Mouse (Mus musculus) MEL-GATA-1-ER (cell line): ENCODE measurements around the gene Exoc3.

Source experiments
- DNase-seq: peaks from one replicate; pipeline ENCODE4 v3.0.0-alpha.2; 2012; ENCODE audit warnings: low read depth; ENCODE audit errors: extremely low read depth

The Exoc3 gene

DNA sequence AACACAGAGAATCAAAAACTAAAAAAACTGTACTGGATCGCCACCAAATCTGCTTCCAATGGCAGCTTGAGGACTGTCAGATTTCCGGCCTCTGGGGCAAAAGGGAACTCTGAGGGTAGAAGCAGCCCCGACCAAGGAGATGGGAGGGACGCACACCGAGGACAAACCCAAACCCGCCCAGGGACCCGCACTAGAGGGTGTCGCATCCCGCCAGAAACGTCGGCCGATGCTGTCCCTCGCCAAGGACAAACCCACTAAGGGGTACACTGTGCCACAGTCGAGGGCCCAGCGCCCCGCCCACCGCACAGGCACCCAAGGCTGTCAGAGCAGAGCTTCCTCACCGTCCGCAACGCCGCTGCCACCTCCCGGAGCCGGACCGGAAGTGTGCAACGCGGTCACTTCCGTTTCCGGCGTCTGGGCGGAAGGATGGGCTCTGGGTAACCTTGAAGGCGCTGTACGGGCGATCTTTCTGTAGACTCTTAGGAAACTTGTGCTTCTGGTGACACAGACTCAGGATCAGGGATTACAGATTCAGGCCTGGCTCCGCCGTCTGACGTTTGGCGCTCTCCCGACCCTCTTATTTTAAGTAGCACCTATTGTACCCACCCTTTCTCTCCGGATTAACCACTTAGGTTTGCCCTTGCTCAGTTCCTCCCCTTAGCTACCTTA, at the start of gene Exoc3:
Gene Exoc3, minus strand, starts transcription at position 416 of the 669 bp plus-strand sequence.
- peak; percentile 84 for DNase-seq

DNA sequence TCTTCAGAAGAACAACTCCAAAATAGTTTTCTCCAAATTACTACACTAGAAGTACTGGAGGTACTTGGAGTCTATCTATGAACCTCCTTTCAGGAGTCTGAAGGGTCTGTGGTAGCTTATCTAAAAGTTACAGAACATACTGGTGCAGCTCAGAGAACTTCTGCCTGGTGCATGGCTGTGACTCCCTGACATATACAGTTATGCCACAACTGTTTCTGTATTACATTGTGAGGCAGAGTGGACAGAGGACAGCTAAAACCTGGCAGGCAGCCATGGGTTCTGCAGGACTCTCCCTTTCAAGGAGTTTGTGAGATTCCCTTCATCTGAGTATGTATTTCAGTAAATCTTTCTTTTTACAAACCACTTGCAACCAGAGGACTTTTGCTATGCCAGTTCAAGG, 38.0 kb upstream of the Exoc3 start:
- peak; percentile 33 for DNase-seq

DNA sequence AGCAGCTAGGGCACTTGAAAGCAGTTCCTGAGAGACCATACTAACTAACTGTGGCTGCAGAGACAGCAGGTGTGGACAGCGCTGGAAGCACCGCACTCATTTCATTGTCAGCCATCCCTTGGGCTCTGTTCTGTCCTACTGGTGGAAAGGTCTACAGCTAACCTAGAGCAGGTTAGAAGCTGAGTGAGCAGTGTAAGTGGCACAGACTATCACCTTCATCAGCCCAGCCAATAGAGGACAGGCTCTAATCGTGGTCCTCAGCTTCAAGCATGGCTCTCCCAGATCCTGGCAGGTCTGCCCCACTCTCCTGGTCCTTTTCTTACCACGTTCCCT, 37.3 kb upstream of the Exoc3 start:
- DNase-seq, result no peak

DNA sequence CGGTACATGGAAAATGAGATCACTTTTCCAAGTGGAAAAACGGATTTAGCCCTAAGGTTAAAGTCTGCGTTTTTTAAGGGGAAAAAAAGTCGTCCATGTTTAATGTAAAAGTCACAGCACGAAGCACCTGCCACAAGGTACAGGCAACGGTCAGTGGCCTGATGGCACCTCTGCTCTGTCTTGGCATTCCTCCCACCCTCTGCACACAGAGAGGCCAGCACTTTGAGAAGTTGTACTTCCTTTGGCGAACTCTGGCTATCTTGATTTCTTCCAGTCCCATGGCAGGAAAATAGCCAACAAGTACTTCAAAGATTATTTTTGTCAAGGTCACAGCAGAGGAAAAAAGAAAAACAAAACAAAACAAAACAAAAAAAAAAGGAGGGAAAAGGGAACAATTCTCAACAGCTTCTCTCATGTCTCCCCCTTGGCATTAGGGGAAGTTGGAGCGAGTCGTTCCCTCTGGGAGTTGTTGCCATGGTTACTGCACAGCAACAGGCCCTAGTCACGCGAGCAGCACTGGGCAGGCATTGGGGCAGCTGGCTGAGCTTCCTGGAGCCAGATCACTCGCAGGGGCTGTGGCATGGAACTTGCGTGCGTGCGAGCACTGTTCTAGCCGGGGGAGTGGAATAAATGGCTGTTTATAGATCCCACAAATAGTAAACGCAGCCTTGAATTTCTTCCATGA, 36.8 kb upstream of the Exoc3 start:
- DNase-seq, result peak; percentile 12

DNA sequence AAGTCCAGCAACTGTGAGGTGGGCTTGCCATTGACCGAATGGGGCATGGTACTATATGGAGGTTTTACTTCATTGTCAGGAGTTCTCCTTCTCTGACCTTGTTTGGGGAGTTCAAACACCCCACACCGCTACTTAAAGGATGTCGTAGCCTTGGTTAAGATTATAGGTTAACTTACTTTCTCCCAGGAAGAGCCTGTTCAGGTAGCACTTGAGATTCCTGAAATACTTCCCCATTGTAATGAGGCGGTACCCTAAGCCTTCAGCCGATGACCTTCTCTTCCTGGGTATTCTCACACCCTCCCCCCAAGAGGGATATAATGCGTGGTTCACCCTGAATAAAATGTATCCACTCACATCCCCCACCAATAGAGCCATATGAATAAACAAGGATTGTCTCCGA, 29.0 kb upstream of the Exoc3 start:
- no peak for DNase-seq

DNA sequence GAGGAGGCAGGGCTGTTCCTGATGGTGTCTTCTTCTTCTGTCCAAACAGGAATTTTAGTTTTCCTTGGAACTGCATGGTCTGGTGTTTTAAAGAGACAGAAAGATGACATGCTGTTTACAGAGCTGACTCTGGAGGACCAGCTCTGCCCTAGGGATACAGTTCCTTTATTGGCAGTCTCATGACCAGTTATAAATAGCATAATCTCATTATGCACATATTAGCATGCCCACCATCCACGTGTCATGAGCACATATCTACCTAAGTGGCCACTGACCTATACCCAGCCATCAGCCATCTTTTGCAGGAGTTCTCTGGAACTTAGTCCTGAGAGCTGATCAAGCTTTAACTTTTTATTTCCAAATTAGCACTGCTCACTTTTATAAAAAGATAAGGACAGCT, 12.1 kb upstream of the Exoc3 start:
- DNase-seq, result no peak

DNA sequence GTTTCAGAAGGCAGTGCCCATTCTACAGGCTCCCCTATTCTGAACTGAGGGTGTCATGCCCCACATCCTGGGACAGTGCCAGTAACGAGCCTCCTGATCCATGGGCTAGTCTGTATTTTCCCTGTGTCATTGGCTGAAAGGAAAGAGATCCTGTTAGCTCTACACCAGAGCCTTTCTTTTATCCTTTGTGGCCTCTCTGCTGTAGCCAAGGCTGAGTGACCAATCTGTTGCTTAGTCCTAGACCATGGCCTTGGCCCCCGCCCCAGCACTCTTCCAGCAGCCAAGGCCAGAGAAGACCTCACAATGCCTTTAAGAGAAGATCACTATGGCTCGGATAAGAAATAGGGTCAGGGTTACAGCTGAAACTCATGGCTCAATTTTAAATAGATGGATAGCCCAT, 9.9 kb upstream of the Exoc3 start:
- DNase-seq, result no peak

DNA sequence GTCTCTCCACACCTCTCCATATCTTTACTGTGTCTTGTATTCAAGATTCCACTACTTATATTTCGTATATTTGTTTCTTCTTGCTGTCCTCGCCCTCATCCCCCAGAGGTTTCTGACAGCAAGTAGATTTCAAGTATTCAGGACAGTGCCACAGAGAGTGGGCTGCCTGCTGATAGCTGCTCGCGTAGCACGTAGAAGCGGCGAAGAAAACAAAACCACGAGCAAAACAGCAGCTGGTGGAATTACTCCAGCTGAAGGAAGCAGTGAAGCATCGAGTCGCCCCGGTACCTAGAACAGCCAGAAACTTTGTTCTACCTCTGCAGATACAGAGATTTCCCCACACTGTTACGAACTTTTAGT, 434 bp upstream of the Exoc3 start:
- DNase-seq, result no peak

DNA sequence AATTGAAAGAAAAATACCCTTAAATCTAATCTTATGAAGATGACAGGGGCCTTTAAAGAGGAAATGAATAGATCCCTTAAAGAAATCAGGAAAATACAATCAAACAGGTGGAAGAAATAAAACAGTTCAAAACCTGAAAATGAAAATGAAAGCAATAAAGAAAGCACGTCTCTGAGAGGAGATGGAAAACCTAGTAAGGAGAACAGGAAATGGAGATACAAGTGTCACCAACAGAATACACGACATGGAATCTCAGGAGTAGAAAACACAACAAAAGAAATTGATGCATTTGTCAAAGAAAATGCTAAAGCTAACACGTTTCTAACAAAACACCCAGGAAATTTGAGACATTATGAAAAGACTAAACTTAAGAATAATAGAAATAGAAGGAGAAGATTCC, 12.1 kb downstream of the Exoc3 start:
- no peak for DNase-seq

DNA sequence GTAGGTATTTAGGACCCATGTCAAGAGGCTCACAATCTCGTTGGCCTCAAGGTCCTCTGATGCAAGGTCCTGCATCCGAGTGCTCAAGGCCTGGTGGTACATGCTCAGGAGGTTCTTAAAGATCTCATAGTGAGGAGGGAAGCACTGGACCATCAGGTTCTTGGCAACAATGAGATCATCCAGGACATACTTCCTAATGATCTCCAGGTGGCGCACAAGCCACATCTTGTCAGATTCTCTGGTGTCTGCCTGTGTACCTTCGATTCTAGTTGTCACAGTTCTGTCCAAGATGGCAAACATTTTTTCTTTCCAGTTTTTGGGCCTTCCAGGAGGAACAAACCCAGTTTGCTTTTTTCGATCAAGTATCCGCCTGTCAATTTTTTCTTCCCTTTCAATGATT, 15.9 kb downstream of the Exoc3 start:
- no peak for DNase-seq

DNA sequence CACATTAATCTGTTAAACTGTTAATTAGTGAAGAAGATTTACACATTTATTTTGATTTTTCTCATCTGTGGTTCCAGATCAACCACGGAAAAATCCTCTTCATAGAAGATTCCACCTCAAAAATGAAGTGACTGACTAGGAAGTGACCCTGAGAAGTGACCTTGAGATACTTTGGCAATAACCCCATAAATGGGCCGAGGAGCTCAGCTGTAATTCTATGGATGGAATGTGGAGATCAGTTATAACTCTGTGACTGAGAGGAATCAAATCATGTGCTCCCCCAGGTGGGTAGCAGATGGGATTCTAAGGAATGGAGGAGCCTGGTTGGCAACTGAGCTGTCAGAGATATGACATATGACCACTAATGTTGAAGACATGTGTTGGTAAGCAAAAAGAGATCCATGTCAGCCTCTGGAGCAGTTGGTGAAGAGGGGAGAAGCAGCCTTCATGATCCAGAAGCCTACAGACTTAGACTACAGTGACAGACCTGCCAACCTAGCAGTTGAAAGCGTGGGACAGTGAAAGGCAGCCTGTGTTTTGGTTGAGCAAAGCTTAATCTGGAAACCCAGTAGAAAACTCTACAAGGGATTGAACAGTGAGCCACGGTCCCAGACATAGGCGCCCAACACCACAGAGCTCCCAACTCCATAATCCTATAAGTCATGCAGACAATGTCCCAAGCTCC, 25.4 kb downstream of the Exoc3 start:
- no peak for DNase-seq

DNA sequence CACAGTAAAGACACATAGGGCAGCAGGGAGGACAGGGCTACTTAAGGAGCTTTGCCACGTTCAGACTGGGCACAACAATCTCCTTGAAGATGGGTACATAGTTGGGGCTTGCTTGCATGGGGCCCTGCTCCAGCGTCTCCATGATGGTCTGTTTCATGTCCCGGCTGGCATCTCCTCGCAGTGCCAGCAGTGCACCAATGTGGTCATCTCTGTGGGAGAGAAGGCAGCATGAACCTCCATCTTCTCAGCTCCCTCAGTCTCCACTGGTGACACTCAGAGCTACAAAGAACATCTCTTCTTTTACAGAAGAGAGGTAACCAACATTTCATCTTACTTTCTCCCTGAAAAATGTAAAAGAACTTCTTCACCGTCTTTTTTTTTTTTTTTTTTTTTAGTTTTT, 36.5 kb downstream of the Exoc3 start:
- DNase-seq, result no peak

DNA sequence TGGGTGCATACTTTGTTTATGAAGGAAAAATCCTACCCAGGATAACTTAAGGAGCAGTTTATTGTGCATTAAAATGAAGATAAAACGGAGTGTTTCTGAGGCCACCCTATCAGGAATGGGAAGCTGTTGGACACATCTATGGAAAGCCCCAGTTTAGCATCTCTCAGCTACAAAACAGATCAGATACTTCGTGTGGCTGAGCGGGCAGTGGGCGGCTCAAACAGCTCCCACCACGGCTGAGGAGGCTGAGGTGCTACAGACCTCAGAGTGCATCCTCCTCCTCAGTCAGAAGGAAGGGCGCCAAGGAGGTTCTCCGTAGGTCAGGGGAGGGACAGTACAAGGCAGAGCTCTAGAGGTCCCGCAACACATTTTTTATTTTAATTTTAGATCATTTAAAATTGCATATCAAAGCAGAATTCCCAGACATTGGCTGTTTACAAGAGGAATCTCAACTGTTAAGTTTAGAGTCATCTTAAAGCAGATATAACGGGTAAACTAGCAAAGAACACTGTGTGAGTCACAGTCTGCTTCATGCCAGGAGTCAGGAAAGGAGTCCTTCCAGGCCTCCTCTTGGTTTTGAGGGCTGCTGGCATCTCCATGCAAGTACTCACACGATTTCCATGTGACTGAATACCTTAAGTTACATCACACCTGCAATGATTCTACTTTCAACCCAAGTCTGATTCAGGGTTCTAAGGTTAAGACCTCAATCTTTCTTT, 38.9 kb downstream of the Exoc3 start:
- DNase-seq, result no peak

DNA sequence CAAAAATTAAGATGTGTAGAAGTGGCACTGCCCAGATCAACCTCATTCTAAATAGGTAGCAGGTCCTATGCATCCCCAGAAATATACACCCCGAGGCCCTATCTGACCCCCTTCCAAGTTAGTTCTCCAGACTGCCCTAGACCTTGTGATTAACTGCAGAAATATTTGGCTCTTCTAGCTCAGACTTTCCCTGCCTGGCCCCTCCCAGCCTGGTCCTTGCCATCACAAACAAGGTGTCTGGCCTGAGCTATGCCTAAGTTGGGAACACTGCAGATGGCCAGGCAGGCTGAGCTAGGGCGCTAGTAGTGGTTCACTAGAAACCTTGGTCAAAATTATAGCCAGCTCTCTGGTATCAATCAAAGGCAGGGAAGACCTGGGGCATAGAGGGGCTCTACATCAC, 41.0 kb downstream of the Exoc3 start:
- no peak for DNase-seq

DNA sequence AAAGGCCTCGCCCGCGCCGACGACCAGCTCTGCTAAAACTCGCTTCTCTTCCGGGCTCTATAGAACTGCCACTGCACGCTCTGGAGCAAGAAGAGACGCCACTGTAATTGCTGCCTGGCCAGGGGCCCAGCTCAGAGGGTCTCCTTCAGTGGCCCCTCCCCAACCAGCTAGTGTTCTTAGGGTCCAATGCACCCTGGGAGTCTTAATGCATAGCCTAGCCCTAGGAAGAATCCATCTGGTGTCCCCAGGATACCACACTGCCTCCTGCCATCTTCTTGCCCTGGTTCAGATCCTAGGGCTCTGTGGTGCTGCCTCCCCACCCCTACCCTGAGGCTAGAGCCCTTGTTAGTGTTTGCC, 41.5 kb downstream of the Exoc3 start:
- no peak for DNase-seq

DNA sequence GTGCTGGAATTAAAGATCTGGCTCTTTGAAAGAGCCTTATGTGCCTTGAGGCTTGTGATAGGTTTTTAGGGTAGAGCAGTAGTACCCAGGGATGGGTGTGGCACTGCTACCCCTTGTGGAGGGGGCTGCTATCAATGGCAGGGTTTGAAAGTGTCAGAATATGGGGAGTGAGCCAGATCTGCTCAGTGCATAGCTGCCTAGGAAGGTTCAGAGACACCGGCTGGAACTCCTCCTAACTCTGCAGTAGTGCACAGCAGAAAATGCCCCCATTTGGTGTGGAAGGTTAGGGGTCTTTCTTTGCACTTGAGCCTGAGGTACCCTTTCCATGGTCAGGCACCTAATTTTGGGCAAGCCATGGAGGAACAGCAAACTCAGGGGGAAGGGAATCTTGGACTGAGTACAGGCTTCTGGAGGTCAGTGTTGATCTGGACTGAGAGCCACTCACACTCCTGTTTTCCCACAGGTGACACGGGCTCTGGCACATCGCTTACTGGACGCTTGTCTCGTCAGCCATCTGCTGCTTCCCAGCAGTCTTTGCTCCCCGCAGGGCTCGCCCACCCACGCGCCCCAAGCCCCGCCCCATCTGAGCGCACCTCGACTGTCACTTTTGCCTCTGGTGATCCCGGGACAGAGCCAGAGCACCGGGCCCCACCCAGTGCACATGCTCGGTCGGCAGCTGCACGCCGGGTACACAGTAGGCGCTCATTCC, 42.0 kb downstream of the Exoc3 start:
- peak; percentile 7 for DNase-seq

DNA sequence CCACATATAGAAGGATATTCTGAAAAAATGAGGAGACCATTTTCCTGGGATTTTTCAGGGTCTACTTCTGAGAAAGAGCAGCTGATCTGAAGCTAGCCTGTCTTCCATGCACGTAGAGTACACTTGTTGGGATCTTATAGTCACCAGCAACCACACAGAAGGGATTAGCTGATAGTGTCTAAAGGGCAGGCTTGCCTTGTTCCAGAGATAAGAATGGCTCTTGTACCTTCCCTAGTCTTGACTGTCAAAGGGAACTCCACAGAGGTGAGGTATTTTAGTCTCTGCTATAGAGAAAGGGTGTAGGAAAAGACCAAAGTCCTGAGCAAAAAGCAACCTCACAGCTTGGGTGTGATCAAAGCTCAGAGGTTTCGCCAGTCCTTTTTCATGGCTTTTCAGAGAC, 61.2 kb downstream of the Exoc3 start:
- no peak for DNase-seq

DNA sequence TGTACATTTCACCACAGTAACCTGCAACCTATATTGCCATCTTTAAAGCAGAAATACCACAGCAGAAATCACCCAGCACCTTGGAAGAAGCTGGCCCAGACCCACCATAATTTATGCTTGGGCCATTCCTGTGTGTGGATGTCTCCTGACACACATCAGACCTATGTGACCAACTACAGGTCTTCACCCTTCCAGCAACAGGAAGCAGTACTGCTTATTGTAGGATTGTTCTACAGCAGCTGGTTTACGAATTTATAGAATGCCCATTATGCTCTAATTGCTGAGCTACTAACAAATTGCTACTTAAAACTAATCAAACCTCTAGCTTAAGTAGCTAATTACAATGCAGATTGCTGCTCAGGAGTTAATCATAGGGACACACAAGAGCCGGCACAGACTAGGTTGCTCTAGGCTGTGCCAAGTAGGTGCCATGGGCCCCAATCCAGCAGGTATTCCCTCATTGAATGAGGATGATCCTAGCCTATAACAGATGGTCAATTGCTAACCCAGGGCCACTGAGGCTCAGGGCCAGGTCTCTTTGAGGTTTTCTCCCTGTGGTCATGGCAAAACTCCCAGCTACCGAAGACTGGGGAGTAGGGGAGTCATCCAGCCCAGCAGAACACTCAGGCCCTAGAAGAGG, 62.4 kb downstream of the Exoc3 start:
- no peak for DNase-seq

DNA sequence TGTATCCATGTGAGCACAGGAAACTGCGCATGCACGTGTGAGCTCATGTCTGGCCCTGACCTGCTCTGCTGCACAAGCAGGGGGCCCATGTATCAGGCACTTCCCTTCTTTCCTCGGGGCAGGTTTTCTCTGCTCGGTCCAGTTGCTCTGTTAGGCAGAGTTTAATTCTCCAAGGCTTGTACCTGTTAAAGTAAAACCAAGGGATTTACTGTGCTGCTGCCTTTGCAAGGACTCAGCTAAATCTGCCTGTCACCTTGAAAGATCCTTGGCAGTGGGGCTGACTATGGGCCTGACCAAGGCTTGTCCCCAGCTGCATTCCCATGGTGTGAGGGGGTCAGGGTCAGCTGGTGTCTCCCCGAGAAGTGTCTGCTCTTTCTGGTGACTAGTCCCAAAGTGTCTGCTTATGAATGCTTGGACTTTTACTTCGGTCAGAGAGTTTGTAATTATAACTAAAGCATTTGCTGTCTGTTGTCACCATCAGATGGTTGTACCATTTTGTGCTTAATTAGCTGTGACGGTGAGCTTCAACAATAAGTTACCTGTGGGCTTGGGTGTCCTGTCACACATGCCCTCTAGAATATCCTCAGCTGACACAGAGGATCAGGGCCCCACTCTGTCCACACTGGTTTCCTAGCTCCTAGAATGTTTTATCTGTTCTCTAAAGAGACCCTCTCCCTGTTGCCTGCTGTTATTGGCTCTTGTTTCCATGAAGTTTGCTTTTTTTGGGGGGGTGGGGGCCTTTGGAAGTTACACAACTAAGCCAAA, 64.2 kb downstream of the Exoc3 start:
- no peak for DNase-seq

DNA sequence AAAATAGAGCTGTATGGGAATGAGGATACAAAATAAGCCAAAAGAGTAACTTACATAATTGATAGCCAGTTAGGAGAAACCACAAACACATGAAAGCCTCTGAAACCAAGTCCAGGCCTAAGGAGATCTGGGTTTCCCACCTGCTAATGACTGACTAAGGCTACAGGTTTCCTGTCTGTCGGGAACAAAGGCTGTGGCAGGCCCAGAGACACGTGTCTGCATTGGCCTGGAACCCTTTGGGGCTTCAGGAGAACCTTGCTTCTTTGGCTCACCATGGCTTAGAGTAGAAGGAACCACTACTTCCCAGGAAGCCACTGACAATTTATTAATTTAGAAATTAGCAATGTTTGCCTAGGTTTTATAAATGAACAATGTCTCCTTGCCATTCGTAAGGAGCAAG, 65.2 kb downstream of the Exoc3 start:
- no peak for DNase-seq

DNA sequence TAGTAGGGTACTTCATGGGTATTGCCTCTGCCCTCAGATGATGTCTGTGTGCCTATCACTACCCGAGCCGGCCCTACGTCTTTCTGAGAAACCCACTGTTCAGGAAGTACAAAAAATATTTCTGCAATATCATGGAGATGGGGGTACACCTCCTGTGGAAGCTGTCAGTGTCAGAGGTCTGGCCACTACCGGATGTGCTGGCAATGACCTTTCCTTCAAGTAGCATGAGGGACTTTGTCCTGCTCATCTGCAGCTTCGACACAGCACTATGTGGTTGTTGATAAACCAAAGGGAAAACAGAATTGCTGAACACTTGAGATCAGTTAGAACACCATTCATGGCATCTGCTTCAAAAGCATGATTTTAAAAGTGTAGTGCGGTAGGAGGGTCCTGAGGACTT, 67.7 kb downstream of the Exoc3 start:
- DNase-seq, result no peak
